Mouse (Mus musculus) heart, adult 11 months (tissue): Measurements from ENCODE around the gene Mgll.

Experiments
- DNase-seq: peaks from one replicate; pipeline ENCODE4 v3.0.0; 2022

Mgll gene

GRCm38 (mm10) chr6:88746271-88746670 lies 22.1 kb downstream of the Mgll start:
- peak; percentile 92 for DNase-seq

- peak; percentile 90 for DNase-seq
Measured at GRCm38 (mm10) chr6:88747296-88748040, 23.3 kb downstream of the Mgll start.

GRCm38 (mm10) chr6:88750884-88751283 lies 26.7 kb downstream of the Mgll start:
- no peak for DNase-seq

GRCm38 (mm10) chr6:88752711-88753219 lies 28.6 kb downstream of the Mgll start:
- peak; percentile 92 for DNase-seq

- no peak for DNase-seq
Measured at GRCm38 (mm10) chr6:88753578-88753977, 29.4 kb downstream of the Mgll start.

- DNase-seq = no peak
Measured at GRCm38 (mm10) chr6:88756992-88757391, 32.8 kb downstream of the Mgll start.

- no peak for DNase-seq
Measured at GRCm38 (mm10) chr6:88758074-88758473, 33.9 kb downstream of the Mgll start.

GRCm38 (mm10) chr6:88758568-88759522 lies 34.6 kb downstream of the Mgll start:
- peak; percentile 98 for DNase-seq

GRCm38 (mm10) chr6:88759793-88760453 lies 35.7 kb downstream of the Mgll start:
- peak; percentile 99 for DNase-seq

GRCm38 (mm10) chr6:88760935-88761635 lies 36.9 kb downstream of the Mgll start:
- peak; percentile 95 for DNase-seq

- peak; percentile 91 for DNase-seq
Measured at GRCm38 (mm10) chr6:88761684-88762439, 37.6 kb downstream of the Mgll start.

- DNase-seq = peak; percentile 92
Measured at GRCm38 (mm10) chr6:88762440-88763196, 38.4 kb downstream of the Mgll start.

- DNase-seq = peak; percentile 92
Measured at GRCm38 (mm10) chr6:88763518-88764077, 39.4 kb downstream of the Mgll start.

GRCm38 (mm10) chr6:88764281-88764680 lies 40.1 kb downstream of the Mgll start:
- peak; percentile 93 for DNase-seq

- DNase-seq = peak; percentile 95
Measured at GRCm38 (mm10) chr6:88767740-88768139, 43.5 kb downstream of the Mgll start.

- DNase-seq = no peak
Measured at GRCm38 (mm10) chr6:88769723-88770122, 45.5 kb downstream of the Mgll start.

- DNase-seq = peak; percentile 85
Measured at GRCm38 (mm10) chr6:88770300-88770904, 46.2 kb downstream of the Mgll start.

- peak; percentile 90 for DNase-seq
Measured at GRCm38 (mm10) chr6:88770981-88771380, 46.8 kb downstream of the Mgll start.

- DNase-seq = no peak
Measured at GRCm38 (mm10) chr6:88772041-88772440, 47.8 kb downstream of the Mgll start.

GRCm38 (mm10) chr6:88774055-88774454 lies 49.8 kb downstream of the Mgll start:
- peak; percentile 89 for DNase-seq
